Mouse (Mus musculus) megakaryocyte, adult 5-6 weeks (primary cell): ENCODE measurements around the gene Osbpl6. TPM values are rescaled to one million over a fixed set of nuclear protein-coding genes. Genes with fewer than 3 reads are reported as not detected.

ENCODE experiments used
- ATAC-seq: 2 replicates; pipeline ENCODE4 v1.8.0; 2016; ENCODE audit warnings: mild to moderate bottlenecking, inconsistent platforms; ENCODE audit not compliant: poor library complexity, severe bottlenecking
- total RNA-seq, 2 experiments: library from RNA; stranded (forward) in 1 of 2; stranded (reverse) in 1 of 2; fragments of 153-499, 151-499 nt in 1 of 2; fragments of 221-1000, 200-1000 nt in 1 of 2; gene quantifications; 2 replicates each; pipeline versions ENCODE4 v1.2.3 to v1.2.4; 2015 to 2017

Osbpl6 gene
- total RNA-seq, 2 experiments from 2014 or later = 0.07 TPM; not detected in 1

GRCm38 (mm10) chr2:76639637-76640036 lies 233.3 kb downstream of the Osbpl6 start:
- ATAC-seq = no peak

- ATAC-seq = no peak
Observed at GRCm38 (mm10) chr2:76643801-76644200, 237.5 kb downstream of the Osbpl6 start.

GRCm38 (mm10) chr2:76647441-76647869 lies 241.1 kb downstream of the Osbpl6 start:
- peak; percentile 9; the same call in 1 of the 2 replicates for ATAC-seq

- peak; percentile 92 for ATAC-seq
Observed at GRCm38 (mm10) chr2:76647883-76648570, 241.7 kb downstream of the Osbpl6 start, which contains the start of the genes Prkra and Pjvk. Prkra (minus strand) TSS chr2:76648015. Pjvk (plus strand) TSS chr2:76648476.

- no peak for ATAC-seq
Observed at GRCm38 (mm10) chr2:76648666-76649141, 242.4 kb downstream of the Osbpl6 start.

Other genes with a start within 250 kb of the Osbpl6 start
- gene Pde11a, start 67.7 kb upstream of the Osbpl6 start, total RNA-seq (2015) = not detected in 2 replicates
- gene Pde11a, start 67.7 kb upstream of the Osbpl6 start, total RNA-seq (2017) = 0.04 TPM in 1 of 2 replicates, not detected in the other
- not detected in 2 replicates for gene Cyct, start 46.1 kb upstream of the Osbpl6 start, total RNA-seq (2015)
- gene Cyct, start 46.1 kb upstream of the Osbpl6 start, total RNA-seq (2017) = not detected in 2 replicates
- gene Rbm45, start 36.5 kb upstream of the Osbpl6 start, total RNA-seq (2015) = 15.8 and 20.6 TPM in 2 replicates
- 36.2 and 41.9 TPM in 2 replicates for gene Rbm45, start 36.5 kb upstream of the Osbpl6 start, total RNA-seq (2017)
- 29.5 and 32.9 TPM in 2 replicates for gene Prkra, start 241.5 kb downstream of the Osbpl6 start, total RNA-seq (2015)
- gene Prkra, start 241.5 kb downstream of the Osbpl6 start, total RNA-seq (2017) = 14.5 and 17.3 TPM in 2 replicates
- gene Pjvk, start 242.0 kb downstream of the Osbpl6 start, total RNA-seq (2015) = 0.14 TPM in 1 of 2 replicates, not detected in the other
- 0.40 and 1.6 TPM in 2 replicates for gene Pjvk, start 242.0 kb downstream of the Osbpl6 start, total RNA-seq (2017)